Mouse (Mus musculus): ENCODE data around the gene Scp2. TPM values are rescaled to one million over a fixed set of nuclear protein-coding genes. Genes with fewer than 3 reads are reported as not detected.

The Scp2 gene
- polyA plus RNA-seq, 1 experiment from 2014 or later, result 943 TPM

DNA sequence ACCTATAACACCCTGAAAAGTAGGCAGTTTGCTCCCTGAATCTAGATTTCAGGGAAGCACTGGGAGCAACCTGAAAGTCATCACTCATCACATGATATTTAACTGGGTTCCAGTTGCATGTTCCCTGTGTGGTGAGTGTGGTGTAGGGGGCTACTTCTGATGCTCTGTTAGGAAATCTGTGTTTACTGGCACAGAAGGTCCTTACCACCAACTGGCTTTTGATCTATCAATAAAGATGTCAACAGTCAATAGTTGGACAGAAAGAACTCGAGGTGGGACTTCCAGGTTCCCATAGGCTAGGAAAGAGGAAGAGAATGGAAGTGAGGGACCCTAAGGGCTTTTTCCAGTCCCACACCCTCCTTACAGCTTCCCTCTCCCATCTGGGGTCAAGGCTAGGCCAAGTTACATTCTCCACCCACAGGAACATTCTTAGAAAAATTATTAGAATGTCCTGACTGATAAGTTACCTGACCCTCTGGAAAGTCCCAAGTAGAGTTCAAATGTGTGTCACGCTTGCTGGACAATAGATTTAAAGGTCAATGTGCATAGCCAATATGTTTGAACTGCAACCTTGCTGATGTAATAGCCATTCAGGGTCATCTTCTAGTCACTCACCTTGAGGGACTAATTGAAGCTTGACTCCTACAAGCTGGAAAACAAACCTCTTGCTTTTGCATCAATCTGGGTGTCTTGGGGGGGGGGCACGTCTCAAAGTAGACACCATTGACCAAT lies 67.4 kb downstream of the Scp2 start:
- no peak overlapping the region for H3K4me3 ChIP-seq (ENCODE audit: low read depth, low read length)
- no peak for ATAC-seq

GRCm38 (mm10) chr4:108074204-108074823 lies 70.5 kb downstream of the Scp2 start:
- Histone ChIP-seq H3K9me3 (ENCODE audit: control insufficient read depth) (no peaks in the 10 kb centered on the region), H3K4me3 (ENCODE audit: low read depth, low read length) (no peak overlapping the region), H3K4me2 (replicated peaks; ENCODE audit: low read depth) (no peak overlapping the region), H3K27me3 (replicated peaks; ENCODE audit: control insufficient read depth, insufficient read depth, low read length) (no peaks in the 10 kb centered on the region), H3K4me1 (replicated peaks; ENCODE audit: control insufficient read depth, insufficient read depth, low read length) (no peaks in the 10 kb centered on the region), H3K27ac (ENCODE audit: low read depth, low read length) (no peak overlapping the region), H3K9ac (ENCODE audit: low read depth, low read length) (no peak overlapping the region), H3K36me3 (ENCODE audit: control insufficient read depth, insufficient read depth) (no peaks in the 10 kb centered on the region)
- no peak for TF ChIP-seq CTCF (IDR thresholded peaks at IDR 0.05; ENCODE audit: low read depth)
- ATAC-seq, result no peak
- WGBS, result 68% methylated on average over 3 of the region's 3 CpGs

More for the DNA sequence above, 67.4 kb downstream of the Scp2 start:
- 67% methylated on average over 3 of the region's 3 CpGs for WGBS
- no peaks in the 10 kb centered on the region for H3K4me1 ChIP-seq (replicated peaks; ENCODE audit: control insufficient read depth, insufficient read depth, low read length)
- TF ChIP-seq CTCF (IDR thresholded peaks at IDR 0.05; ENCODE audit: low read depth), result no peak
- no peak overlapping the region for H3K4me2 ChIP-seq (replicated peaks; ENCODE audit: low read depth)
- no peak overlapping the region for H3K27ac ChIP-seq (ENCODE audit: low read depth, low read length)
- H3K36me3 ChIP-seq (ENCODE audit: control insufficient read depth, insufficient read depth), result no peaks in the 10 kb centered on the region
- H3K27me3 ChIP-seq (replicated peaks; ENCODE audit: control insufficient read depth, insufficient read depth, low read length), result no peaks in the 10 kb centered on the region
- no peaks in the 10 kb centered on the region for H3K9me3 ChIP-seq (ENCODE audit: control insufficient read depth)
- no peak overlapping the region for H3K9ac ChIP-seq (ENCODE audit: low read depth, low read length)

GRCm38 (mm10) chr4:108072086-108072485 lies 72.7 kb downstream of the Scp2 start:
- Histone ChIP-seq H3K9ac (ENCODE audit: low read depth, low read length) (no peak overlapping the region), H3K36me3 (ENCODE audit: control insufficient read depth, insufficient read depth) (0 out of 2 replicates have a peak, but pooled peaks cover 12% of the 10 kb centered on the region), H3K4me1 (replicated peaks; ENCODE audit: control insufficient read depth, insufficient read depth, low read length) (no peaks in the 10 kb centered on the region), H3K9me3 (ENCODE audit: control insufficient read depth) (no peaks in the 10 kb centered on the region), H3K27ac (ENCODE audit: low read depth, low read length) (no peak overlapping the region), H3K4me2 (replicated peaks; ENCODE audit: low read depth) (no peak overlapping the region), H3K27me3 (replicated peaks; ENCODE audit: control insufficient read depth, insufficient read depth, low read length) (no peaks in the 10 kb centered on the region), H3K4me3 (ENCODE audit: low read depth, low read length) (no peak overlapping the region)
- 77% methylated on average over 3 of the region's 3 CpGs for WGBS
- ATAC-seq, result no peak
- TF ChIP-seq CTCF (IDR thresholded peaks at IDR 0.05; ENCODE audit: low read depth), result no peak

GRCm38 (mm10) chr4:108071235-108071901 lies 73.4 kb downstream of the Scp2 start:
- WGBS, result 2% methylated on average over 26 of the region's 26 CpGs
- Histone ChIP-seq H3K9ac (ENCODE audit: low read depth, low read length) (peak overlapping the region; percentile 74), H3K4me2 (replicated peaks; ENCODE audit: low read depth) (peak overlapping the region; percentile 79), H3K27me3 (replicated peaks; ENCODE audit: control insufficient read depth, insufficient read depth, low read length) (no peaks in the 10 kb centered on the region), H3K9me3 (ENCODE audit: control insufficient read depth) (no peaks in the 10 kb centered on the region), H3K4me1 (replicated peaks; ENCODE audit: control insufficient read depth, insufficient read depth, low read length) (no peaks in the 10 kb centered on the region), H3K36me3 (ENCODE audit: control insufficient read depth, insufficient read depth) (peaks cover 13% of the 10 kb centered on the region; the same call in 1 of the 2 replicates), H3K27ac (ENCODE audit: low read depth, low read length) (peak overlapping the region; percentile 86), H3K4me3 (ENCODE audit: low read depth, low read length) (peak overlapping the region; percentile 57)
- peak; percentile 95 for ATAC-seq
- TF ChIP-seq CTCF (IDR thresholded peaks at IDR 0.05; ENCODE audit: low read depth), result peak; percentile 29

DNA sequence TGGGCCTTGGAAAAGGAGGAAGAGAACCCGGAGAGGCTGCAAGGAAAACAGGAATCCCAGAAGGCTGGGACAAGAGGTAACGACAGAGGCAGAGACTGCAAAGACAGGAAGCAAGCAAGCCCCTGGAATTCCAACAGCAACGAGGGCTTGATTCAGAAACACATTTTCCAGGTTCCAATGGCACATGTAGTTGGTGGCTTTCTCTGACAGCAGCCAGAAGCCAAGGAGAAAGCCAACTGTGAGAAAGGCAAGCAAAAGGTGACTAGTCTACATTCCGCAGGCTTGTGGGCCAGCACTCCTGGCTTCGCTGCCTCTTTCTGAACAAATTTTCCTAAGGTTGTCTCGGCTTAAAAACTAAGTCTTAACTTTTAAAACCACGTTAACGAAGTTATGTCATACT lies 74.1 kb downstream of the Scp2 start:
- peak overlapping the region; percentile 79 for H3K4me2 ChIP-seq (replicated peaks; ENCODE audit: low read depth)
- H3K36me3 ChIP-seq (ENCODE audit: control insufficient read depth, insufficient read depth), result peaks cover 19% of the 10 kb centered on the region; the same call in 1 of the 2 replicates
- no peaks in the 10 kb centered on the region for H3K27me3 ChIP-seq (replicated peaks; ENCODE audit: control insufficient read depth, insufficient read depth, low read length)
- peak overlapping the region; percentile 74 for H3K9ac ChIP-seq (ENCODE audit: low read depth, low read length)
- H3K4me1 ChIP-seq (replicated peaks; ENCODE audit: control insufficient read depth, insufficient read depth, low read length), result no peaks in the 10 kb centered on the region
- peak overlapping the region; percentile 57 for H3K4me3 ChIP-seq (ENCODE audit: low read depth, low read length)
- ATAC-seq, result no peak
- no peaks in the 10 kb centered on the region for H3K9me3 ChIP-seq (ENCODE audit: control insufficient read depth)
- peak overlapping the region; percentile 86 for H3K27ac ChIP-seq (ENCODE audit: low read depth, low read length)
- TF ChIP-seq CTCF (IDR thresholded peaks at IDR 0.05; ENCODE audit: low read depth), result no peak
- WGBS, result 5% methylated on average over 8 of the region's 8 CpGs

DNA sequence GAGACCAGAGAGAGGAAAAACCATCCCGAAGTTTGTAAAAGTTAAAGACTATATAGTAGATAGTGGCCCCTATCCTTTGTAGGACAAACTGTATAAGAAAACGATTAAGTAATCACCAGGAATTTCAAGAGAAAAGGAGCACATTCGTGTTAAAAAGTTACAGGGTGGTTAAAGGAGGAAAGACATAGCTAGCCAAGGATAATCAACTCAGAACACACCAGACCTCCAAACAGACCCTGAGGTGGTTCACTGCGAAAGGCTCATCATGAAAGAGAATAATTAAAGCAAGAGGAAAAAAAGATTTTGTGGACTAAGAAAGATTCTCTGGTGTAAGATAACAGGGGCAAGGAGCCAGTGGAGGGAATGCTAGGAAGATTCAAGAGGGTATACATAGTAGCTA lies 74.5 kb downstream of the Scp2 start:
- Histone ChIP-seq H3K9me3 (ENCODE audit: control insufficient read depth) (no peaks in the 10 kb centered on the region), H3K4me3 (ENCODE audit: low read depth, low read length) (peak overlapping the region; percentile 57), H3K27ac (ENCODE audit: low read depth, low read length) (peak overlapping the region; percentile 86), H3K4me1 (replicated peaks; ENCODE audit: control insufficient read depth, insufficient read depth, low read length) (no peaks in the 10 kb centered on the region), H3K9ac (ENCODE audit: low read depth, low read length) (peak overlapping the region; percentile 74), H3K4me2 (replicated peaks; ENCODE audit: low read depth) (peak overlapping the region; percentile 79), H3K27me3 (replicated peaks; ENCODE audit: control insufficient read depth, insufficient read depth, low read length) (no peaks in the 10 kb centered on the region), H3K36me3 (ENCODE audit: control insufficient read depth, insufficient read depth) (peaks cover 23% of the 10 kb centered on the region; the same call in 1 of the 2 replicates)
- 45% methylated on average over 4 of the region's 4 CpGs for WGBS
- no peak for ATAC-seq
- no peak for TF ChIP-seq CTCF (IDR thresholded peaks at IDR 0.05; ENCODE audit: low read depth)

All from intestine, postnatal 0 days (tissue).